ENCODE assay signal across 8 mouse cellular contexts in the genomic region with DNA sequence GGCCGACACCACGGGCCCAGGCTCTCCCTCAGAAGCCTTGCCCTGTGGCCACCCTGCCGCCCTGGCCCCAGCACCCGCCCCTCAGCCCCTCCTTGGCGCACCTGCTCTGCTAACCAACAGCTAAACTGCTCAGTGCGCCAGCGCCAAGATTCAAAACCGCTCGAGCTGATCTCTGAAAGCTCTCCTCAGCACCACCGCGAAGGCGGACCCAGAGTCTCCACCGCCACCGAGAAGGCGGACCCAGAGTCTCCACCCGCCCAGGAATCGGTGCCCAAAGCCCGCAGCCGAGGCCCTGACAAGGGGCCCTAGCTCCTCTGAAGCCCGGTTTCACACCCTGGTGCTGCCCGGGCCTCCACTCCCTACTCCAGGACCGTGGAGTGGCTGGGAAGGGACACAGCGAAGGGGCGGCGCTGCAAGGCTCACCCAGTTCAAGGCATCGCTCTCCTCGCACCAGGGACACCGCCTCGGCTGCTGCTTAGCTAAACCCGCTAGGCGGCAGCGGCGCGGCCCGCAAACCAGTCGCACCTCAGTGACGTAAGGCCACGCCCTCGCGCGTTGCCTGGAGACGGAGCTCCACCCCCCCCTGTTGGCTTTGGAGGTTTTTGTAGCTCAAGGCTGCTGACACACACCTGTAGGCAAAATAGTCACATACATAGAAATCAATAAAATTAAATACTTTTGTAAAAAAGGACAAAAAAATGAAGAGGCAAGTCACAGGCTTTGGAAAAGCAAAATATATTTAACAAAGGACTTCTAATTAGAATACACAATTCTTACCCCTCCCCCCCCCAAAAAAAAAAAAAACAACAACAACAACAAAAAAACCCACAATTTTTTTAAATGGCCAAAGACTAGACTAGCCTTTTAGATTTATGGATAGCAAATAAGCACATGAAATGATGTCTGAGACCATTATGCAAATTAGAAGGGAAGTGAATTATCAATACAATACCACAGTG. TPM values are rescaled to one million over a fixed set of nuclear protein-coding genes. Genes with fewer than 3 reads are reported as not detected.
A peak's percentile ranks its signal among the peaks of the same experiment; 100 is the strongest.
DNase-seq lines count a peak whose midpoint lies in the region; ATAC-seq and TF ChIP-seq lines count a peak whose summit lies in the region.

TSS of gene Rnf141 (minus strand) at position 542 of the 959 bp plus-strand sequence.

- H3K4me3 ChIP-seq in gastrocnemius, adult 2 months = peak within 1 kb of the TSS; percentile 78
- H3K4me3 ChIP-seq in hindbrain, postnatal 0 days (ENCODE audit: low read length) = peak within 1 kb of the TSS; percentile 70
- peak within 1 kb of the TSS; percentile 97 for H3K4me3 ChIP-seq in left cerebral cortex, adult 2 months

- peak; percentile 87 for DNase-seq in WW6 (ENCODE audit: low read depth, low spot score)
- DNase-seq in cerebellum, postnatal 4 days (ENCODE audit: low spot score in 2 of 2) = peak; percentile 84 to 92
- peak; percentile 94 for DNase-seq in gastrocnemius, adult 2 months
- peak; percentile 98 for DNase-seq in hindbrain, postnatal 0 days (ENCODE audit: low spot score)
- peak; percentile 90 to 95 for DNase-seq in left cerebral cortex, adult 2 months (ENCODE audit: extremely low spot score in 1 of 2, low spot score in 2 of 2)
- DNase-seq in right cerebral cortex, adult 2 months (ENCODE audit: low spot score in 2 of 2) = peak; percentile 95
- DNase-seq in urinary bladder, postnatal 14 days (ENCODE audit: low spot score) = peak; percentile 93

- H3K9ac ChIP-seq in hindbrain, postnatal 0 days (replicated peaks; ENCODE audit: low read length) = peak within 1 kb of the TSS; percentile 77

- TF ChIP-seq CTCF in gastrocnemius, adult 2 months (IDR thresholded peaks at IDR 0.05) = peak; percentile 65
- TF ChIP-seq CTCF in hindbrain, postnatal 0 days (IDR thresholded peaks at IDR 0.05; ENCODE audit: low read depth) = peak; percentile 81
- peak; percentile 61 for TF ChIP-seq CTCF in left cerebral cortex, adult 2 months (IDR thresholded peaks at IDR 0.05)

- H3K27ac ChIP-seq in gastrocnemius, adult 2 months = peak within 1 kb of the TSS; percentile 94
- H3K27ac ChIP-seq in hindbrain, postnatal 0 days = peak within 1 kb of the TSS; percentile 86
- H3K27ac ChIP-seq in left cerebral cortex, adult 2 months = peak within 1 kb of the TSS; percentile 94

- H3K9me3 ChIP-seq in hindbrain, postnatal 0 days (ENCODE audit: low read length) = no peaks in the 10 kb centered on the region

- intact Hi-C loops in gastrocnemius, adult 2 months (cut with DNase I) = no loop called here
- intact Hi-C loops in left cerebral cortex, adult 2 months (cut with DNase I) = no loop called here

- peak; percentile 95 for ATAC-seq in hindbrain, postnatal 0 days
- peak; percentile 89 for ATAC-seq in megakaryocyte, adult 5-6 weeks (ENCODE audit: poor library complexity, severe bottlenecking)

- H3K27me3 ChIP-seq in hindbrain, postnatal 0 days (ENCODE audit: insufficient read depth, low read length) = no peaks in the 10 kb centered on the region

- H3K36me3 ChIP-seq in hindbrain, postnatal 0 days (ENCODE audit: insufficient read depth, low read length) = no peaks in the 10 kb centered on the region

- no peaks in the 10 kb centered on the region for H3K4me1 ChIP-seq in hindbrain, postnatal 0 days (ENCODE audit: insufficient read depth, low read length)

- WGBS in hindbrain, postnatal 0 days = 0% methylated on average over 42 of the region's 42 CpGs

- H3K4me2 ChIP-seq in hindbrain, postnatal 0 days (ENCODE audit: low read depth, low read length) = peak within 1 kb of the TSS; percentile 81

RNA-seq across cellular contexts. Expression of gene Rnf141, which starts in this region (rescaled TPM):
- total RNA-seq in gastrocnemius, adult 2 months (2021) = 10 to 100 TPM; 20.1 to 21.4 TPM
- 80.4 and 98.8 TPM in 2 replicates for total RNA-seq in hindbrain, postnatal 0 days (2014; rRNA removed)
- 35.3 and 36.7 TPM in 2 replicates for polyA plus RNA-seq in hindbrain, postnatal 0 days (2015; fragmentation: Nextera tagmentation; extraction: Ambion mirVana)
- total RNA-seq in left cerebral cortex, adult 2 months (2021) = 10 to 100 TPM; 72.1 to 72.6 TPM
- total RNA-seq in megakaryocyte, adult 5-6 weeks (2015) = 31.6 and 36.3 TPM in 2 replicates
- 28.7 and 39.0 TPM in 2 replicates for total RNA-seq in megakaryocyte, adult 5-6 weeks (2017)

Comparison
In these comparisons a context has a peak if more than half of its experiments do, and no peak if none do; other contexts are left out.
1. Peak in every context shown above with its lines: DNase-seq, ATAC-seq, H3K4me3 ChIP-seq and H3K27ac ChIP-seq.